Mouse (Mus musculus) neural tube, embryonic 10.5 days (tissue): ENCODE results near the gene Celf2.

Experiments used
- DNase-seq: peaks from one replicate; pipeline ENCODE4 v3.0.0-alpha.2; 2017; ENCODE audit warnings: low spot score; ENCODE audit errors: extremely low spot score

Gene Celf2

DNA sequence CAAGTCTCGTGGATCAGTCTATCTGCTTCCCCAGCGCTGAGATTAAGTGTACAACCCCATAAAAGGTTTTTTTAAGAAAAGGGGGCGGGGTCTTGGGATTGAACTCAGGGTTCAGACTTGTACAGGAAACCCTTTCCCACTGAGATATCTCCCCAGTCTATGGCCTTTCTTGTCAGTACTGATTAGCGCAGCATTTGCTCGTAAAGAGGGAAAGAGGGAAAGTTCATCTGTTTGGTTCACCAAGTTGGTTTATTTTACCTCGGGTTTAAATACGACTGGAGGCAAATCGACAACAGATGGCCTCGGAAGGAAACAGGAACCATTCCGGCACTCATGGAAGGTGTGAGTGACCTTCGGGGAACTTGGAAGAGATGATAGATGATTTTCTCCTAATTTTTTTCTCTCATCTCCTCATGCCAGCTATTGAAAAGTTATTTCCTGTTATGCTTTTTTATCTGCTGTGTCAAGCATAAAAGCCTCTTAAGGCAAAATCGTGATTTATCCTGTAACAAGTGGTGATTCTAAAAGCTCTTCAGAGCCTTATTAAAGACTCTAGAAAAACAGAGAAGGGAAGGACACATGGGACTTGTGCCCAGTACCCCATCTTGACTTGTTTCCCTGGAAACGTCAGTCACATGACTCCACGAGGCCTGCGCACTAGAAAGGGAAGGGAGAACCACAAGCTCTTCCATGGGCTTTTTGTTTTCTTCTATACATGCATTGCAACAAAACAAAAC lies 585.5 kb downstream of the Celf2 start:
- no peak for DNase-seq

GRCm38 (mm10) chr2:6915386-6915785 lies 594.0 kb downstream of the Celf2 start:
- DNase-seq: no peak

GRCm38 (mm10) chr2:6913315-6913714 lies 596.0 kb downstream of the Celf2 start:
- DNase-seq: no peak

DNA sequence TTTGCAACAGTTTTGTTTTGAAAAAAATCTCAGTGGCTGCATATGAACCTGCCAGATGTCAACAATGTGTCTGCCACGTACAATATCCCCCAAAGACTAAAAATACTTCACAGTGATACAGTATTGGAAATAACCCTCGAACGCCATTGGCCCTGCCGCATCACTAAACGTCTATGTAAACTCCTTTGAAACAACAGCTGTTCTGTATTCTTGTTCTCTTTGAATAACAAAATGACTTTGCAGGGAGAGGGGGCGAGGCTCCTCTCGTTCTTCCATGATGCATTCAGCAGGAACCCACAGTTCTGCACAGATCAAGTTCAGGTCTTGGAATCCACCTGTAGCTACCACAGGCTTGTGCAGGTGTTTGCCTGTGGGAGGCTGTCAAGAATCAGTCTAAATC lies 597.4 kb downstream of the Celf2 start:
- no peak for DNase-seq

GRCm38 (mm10) chr2:6909921-6910320 lies 599.4 kb downstream of the Celf2 start:
- no peak for DNase-seq

DNA sequence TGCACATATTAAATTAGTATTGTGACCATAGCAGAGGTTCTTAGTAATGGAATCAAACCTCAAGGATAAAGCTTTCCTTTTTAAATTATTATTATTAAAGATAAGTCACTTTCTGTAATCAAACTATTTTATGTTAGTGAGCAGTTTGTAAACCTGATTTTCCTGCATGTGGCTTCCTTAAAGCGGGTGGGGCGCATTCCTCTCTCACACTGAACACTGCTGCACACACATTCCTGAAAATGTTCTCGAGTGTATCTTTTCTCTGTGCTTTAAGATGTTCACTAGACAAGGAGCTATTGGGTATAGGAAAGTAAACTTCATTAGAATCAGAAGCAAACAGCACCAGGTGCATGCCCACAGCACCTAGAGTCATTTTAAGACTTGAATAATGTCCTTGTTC lies 605.0 kb downstream of the Celf2 start:
- no peak for DNase-seq

DNA sequence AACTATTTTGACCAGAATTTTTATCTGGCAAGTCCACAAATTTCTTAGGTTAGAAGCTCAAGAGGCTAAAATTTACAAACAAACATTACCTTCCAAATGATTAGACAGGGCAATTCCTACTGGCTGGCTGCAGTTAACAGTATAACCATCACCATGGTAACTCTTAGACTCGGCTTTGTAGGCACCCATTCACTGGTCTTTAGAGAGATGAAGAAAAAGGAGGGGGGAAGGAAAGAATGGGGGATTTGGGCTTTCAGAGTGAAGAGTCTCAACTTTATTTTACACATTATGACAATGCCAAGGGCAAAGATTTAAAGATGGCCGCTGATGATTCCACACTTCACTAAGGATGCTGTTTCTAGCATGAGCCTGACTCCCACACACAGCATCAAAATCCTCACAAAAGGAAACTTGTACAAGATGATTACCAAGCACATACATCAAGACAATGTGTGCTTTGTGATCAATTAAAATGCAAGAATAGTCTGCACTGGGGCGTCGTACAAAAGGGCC lies 606.1 kb downstream of the Celf2 start:
- DNase-seq: no peak

- DNase-seq: no peak
These were observed 612.5 kb downstream of the Celf2 start for GRCm38 (mm10) chr2:6896896-6897295.

- no peak for DNase-seq
These were observed 615.8 kb downstream of the Celf2 start for GRCm38 (mm10) chr2:6893597-6893996.

DNA sequence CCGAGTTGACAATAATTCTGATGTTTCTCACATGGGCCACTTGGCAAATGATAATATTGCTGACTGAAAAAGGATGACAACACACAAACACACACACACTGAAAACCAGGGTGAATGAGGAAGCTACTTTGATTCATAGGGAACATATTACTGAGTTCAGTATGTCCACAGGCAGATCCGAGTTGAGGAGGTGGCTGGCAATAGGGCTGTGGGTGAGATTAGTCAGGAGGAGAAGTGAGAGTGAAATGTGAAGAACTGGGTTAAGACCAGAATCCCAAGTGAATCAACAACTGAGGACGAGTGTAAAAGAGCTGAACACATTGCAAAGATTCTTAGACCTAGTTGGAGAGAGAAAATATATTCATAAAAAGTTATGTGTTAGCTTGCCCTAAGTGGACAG lies 616.3 kb downstream of the Celf2 start:
- DNase-seq: no peak

GRCm38 (mm10) chr2:6884796-6885711 lies 624.3 kb downstream of the Celf2 start:
- DNase-seq: no peak

DNA sequence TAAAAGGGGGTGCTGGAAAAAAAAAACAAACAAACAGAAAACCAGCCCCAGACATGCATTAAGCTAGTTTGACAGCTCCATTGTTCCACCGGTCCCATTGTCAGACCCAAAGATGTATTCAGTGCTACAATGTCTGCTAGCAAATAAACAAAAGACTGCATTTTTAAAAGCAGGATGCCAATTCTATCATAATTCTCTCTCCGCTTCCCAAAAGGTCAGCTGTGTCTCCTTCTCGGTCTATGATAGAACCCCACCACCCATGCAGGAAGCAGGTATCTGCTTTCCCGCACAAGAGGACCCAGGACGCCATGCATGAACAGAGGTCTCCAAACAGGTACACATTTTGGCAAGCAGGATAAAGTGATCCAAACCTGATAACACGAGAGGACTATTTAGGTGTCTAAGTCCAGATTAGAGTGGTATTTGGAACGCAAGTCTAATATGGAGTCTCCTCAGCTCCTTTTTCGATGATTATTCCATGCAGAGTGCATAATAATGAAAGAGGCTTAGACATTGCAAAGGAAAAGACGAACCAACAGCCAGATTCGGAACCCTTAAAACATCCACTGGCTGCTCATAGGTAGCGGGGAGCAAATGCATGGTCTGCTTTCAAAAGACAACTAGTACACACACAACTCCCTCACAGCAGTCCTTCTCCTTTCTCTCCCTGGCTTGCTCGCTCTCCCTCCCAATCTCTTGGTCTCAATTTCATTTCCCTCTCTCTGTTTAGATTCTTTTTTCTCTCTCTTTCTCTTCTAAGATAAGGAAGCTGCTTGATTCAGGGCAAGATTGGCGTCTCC lies 625.2 kb downstream of the Celf2 start:
- DNase-seq: no peak

DNA sequence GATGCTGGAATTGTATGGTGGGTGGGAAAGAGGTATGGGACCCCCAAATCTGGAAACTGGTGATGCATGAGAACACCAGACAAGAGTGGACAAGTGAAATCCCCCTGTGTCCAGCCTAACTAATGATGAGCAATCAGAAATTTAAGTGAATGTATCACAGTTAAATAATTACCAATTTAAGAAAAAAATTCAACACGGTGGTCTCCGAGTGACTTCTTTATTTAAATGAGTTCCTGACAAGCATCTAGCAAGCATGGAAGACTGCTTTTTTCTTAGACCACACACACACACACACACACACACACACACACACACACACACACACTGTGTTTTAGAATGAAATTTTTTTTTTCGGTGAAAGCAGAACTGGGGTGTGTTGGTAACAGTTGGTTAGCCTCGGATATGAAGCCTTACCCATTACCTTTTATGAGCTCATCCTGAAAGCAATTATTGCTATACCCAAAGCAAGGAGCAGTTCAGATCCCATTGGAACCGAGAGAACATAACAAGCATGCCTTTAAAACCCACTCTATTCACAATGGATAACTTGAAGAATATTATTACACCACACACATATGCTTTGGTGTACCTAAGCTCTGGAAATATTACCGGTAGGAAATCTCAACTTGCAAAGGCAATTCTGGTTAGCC lies 627.0 kb downstream of the Celf2 start:
- no peak for DNase-seq

- no peak for DNase-seq
These were observed 628.3 kb downstream of the Celf2 start for GRCm38 (mm10) chr2:6880941-6881575.

DNA sequence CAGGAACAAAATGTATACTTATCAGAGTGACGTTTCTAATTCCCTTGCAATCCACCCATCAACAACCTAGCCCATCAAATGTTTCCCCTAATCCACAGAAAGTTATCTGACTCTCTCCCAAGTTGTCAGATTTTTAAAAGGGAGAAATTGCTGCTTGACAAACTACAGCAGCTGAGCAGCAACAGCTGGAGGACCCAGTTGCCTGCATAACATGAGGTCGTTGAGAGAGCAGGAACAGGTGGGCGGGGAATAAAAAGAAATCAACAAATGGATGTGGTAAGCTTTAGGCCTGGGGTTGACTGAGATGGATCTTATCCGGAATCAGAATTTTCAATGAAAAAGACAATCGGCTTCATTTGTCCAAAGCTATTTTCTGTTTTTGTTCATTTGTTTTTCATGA lies 632.3 kb downstream of the Celf2 start:
- DNase-seq: no peak

GRCm38 (mm10) chr2:6876547-6876946 lies 632.8 kb downstream of the Celf2 start:
- no peak for DNase-seq

DNA sequence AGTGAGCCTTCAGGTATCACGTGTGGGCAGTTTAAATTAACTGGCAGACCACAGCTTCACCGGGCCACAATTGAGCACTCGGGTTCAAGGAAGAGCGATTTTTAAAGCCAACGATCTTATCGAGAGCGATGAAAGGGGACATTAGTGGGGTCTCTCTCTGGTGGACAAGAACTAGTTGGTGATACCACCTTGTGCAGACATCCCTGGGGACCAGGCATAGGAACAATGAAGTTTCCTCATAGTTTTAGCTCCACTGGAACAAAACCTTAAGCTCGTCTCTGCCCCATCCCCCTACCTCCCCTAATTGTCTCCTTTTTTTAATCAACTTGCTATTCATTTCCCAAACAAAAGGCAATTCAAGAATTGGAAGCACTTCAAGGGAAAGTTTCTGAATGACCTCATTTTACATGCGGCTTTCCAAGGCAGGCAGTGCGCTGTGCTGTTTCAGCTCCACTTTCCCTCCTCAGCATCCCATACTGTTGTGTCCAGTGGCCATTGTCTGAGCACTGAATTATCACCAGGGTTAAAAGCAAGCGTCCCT lies 634.2 kb downstream of the Celf2 start:
- no peak for DNase-seq

DNA sequence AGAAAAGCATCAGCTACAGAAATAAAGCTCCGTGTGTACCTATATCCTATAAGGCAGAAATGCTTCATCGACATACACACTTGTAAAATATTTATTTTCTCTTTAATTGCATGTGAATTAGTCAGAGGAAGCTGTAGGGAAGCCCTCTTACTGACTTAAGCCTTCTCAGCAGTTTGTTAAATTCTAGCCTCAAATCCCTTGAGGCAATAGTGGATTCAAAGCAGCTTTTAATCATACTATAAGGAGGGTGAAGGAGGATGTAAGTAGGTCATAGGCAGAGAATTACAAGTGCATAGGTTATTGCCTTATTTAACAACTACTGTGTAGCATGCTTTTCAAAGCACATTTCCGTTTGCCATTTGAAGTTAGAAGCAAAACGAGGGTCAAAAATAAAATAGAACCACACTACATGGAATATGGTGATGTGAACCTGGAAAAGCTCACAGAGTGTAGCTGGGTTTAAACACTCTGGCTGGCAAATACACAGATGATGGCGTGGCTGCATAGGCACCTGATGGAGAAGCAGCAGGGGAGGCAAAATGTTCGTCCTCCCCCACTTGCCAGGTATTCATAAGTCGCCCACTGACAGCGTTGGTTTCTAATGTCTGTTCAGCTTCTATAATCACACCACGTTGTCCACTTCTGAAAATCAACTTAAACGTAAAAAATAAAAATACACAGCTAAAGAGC lies 635.0 kb downstream of the Celf2 start:
- DNase-seq: no peak

DNA sequence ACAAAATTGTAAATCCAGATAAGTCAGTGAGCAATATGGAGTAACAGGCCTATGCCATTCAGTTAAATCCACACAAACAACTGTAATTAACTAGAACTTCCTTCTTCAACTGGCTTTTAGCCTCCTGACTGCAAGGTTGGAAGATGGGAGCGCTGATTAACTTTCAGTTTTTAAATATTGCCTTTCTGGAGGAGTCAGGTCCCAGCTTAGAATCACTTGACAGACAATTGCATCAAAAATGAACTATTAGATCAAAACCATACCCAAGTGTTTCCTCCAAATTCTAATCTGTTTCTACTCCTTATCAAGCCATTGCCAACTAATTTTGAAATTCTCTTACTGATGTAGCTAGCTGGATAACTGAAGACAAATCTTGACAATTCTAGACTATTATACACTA lies 635.7 kb downstream of the Celf2 start:
- no peak for DNase-seq

DNA sequence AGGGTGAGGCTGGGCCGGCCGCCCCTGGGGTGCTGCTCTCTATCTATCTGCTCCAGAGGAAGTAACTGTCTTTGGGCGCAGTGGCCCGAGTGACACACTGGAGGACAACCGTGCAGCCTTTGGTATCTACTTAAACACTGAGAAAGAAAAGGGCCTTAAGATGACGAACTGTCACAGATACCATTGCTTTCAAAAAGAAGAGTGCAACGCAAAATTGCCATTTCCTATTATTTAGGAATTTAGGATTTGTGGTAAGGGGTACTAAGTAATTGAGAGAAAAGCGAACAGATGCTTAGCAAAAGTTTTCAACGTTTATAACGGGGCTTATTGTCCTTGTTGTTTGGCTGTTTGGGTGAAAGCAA lies 636.5 kb downstream of the Celf2 start:
- DNase-seq: no peak
